Mouse (Mus musculus) heart, postnatal 0 days (tissue): ENCODE measurements around the gene Hpd.

Experiments used
- CTCF ChIP-seq: IDR thresholded peaks from 2 replicates; pipeline ENCODE4 v1.5.1; 2016; ENCODE audit warnings: antibody characterized with exemption, control low read depth, low read depth
- EP300 ChIP-seq: IDR thresholded peaks from 2 replicates; pipeline ENCODE4 v1.6.1; 2016; ENCODE audit warnings: antibody characterized with exemption, low read depth

DNA sequence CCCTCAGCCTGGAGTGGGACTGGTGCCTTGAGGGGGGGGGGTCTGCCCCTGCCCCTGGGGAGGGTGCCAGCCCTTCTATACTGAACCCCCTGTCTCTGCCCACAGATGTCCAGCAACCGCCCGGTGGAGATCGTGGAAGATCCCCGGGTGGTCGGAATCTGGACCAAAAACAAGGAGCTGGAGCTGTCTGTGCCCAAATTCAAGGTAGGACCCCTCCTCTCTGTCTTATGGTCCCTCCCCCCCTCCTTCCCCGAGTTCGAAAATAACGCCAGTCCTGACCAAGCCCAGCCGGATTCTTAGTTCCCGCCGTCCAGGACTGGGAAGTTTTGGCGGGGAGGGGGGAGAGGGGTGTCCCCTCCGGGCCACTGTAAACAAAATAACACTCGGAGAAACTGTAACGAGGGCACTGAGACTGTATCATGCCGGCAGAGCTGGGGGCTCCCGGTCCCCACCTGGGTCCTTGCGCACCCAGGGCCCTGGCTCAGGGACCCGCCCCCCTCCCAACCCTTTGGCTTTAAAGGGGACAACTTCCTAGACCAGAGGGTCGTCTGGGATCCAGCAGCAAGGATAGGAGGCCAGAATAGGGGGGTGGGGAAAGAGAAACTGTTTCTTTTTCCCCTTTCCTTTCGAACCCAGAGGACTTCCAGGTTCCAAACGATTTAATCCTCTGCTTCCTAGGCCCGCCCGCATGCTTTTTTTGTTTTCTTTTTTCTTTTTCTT, 39.1 kb downstream of the Hpd start:
- TF ChIP-seq CTCF (no peak), EP300 (no peak)
